Mouse (Mus musculus): ENCODE data around the gene Hist1h3f. TPM values are rescaled to one million over a fixed set of nuclear protein-coding genes. Genes with fewer than 3 reads are reported as not detected.
A peak's percentile ranks its signal among the peaks of the same experiment; 100 is the strongest.
"Not testable (repeated sequence)": the region's sequence is repeated elsewhere in the genome, so short reads cannot be mapped to it uniquely, and the experiment has no call there.

The Hist1h3f gene
- polyA plus RNA-seq, 3 experiments from 2014 or later: 0.73 to 1.5 (median 0.74) TPM

- peak; percentile 36 for ATAC-seq
These were observed 41.2 kb downstream of the Hist1h3f start for GRCm38 (mm10) chr13:23585029-23585441.

GRCm38 (mm10) chr13:23585442-23586098, 41.7 kb downstream of the Hist1h3f start:
- peak; percentile 81 for ATAC-seq

- ATAC-seq: no peak
These were observed 42.5 kb downstream of the Hist1h3f start for GRCm38 (mm10) chr13:23586099-23586939.

DNA sequence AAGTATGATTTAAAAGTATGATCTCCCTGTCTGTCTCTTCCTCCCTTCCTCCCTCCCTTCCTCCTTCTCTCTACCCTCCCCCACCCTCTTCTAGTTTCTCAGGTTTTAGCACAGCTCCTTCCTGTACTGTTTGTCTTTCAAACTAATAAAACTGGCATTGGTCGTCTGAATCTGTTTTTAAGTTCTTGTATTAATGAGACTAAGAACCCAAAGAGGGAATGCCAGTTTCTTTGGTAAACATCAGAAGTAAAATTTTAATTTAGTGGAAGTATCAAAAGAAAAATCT, 43.0 kb downstream of the Hist1h3f start:
- no peak for ATAC-seq

- ATAC-seq: no peak
These were observed 47.4 kb downstream of the Hist1h3f start for GRCm38 (mm10) chr13:23591206-23591605.

- not testable (repeated sequence) for ATAC-seq
These were observed 48.0 kb downstream of the Hist1h3f start for GRCm38 (mm10) chr13:23591886-23592285.

GRCm38 (mm10) chr13:23592614-23593013, 48.8 kb downstream of the Hist1h3f start:
- ATAC-seq: no peak

GRCm38 (mm10) chr13:23593051-23593770, 49.4 kb downstream of the Hist1h3f start:
- ATAC-seq: peak; percentile 52

Other genes starting within 250 kb of the Hist1h3f start
- 10 to 100 TPM; 28.6 to 33.1 (median 30.2) TPM for gene Zfp322a, start 174.8 kb upstream of the Hist1h3f start, polyA plus RNA-seq (2017; shearing (Covaris generic))
- 10 to 100 TPM; 11.3 to 13.4 (median 12.2) TPM for gene Abt1, start 120.2 kb upstream of the Hist1h3f start, polyA plus RNA-seq (2017; shearing (Covaris generic))
- not detected for gene Btn1a1, start 78.2 kb upstream of the Hist1h3f start, polyA plus RNA-seq (2017; shearing (Covaris generic))
- not detected for gene Btn2a2, start 55.2 kb upstream of the Hist1h3f start, polyA plus RNA-seq (2017; shearing (Covaris generic))
- gene Hist1h4h, start 13.0 kb upstream of the Hist1h3f start, polyA plus RNA-seq (2017; shearing (Covaris generic)): 1 to 10 TPM; 3.9 to 8.3 (median 7.0) TPM
- gene Hist1h2af, start 10.1 kb upstream of the Hist1h3f start, polyA plus RNA-seq (2017; shearing (Covaris generic)): not detected
- gene Hist1h3g, start 8.6 kb upstream of the Hist1h3f start, polyA plus RNA-seq (2017; shearing (Covaris generic)): 1 to 10 TPM in 1 of 3 experiments, not detected in 2; 1.5 TPM
- gene Hist1h2bh, start 660 bp upstream of the Hist1h3f start, polyA plus RNA-seq (2017; shearing (Covaris generic)): under 1 TPM in 2 of 3 experiments, not detected in 1; 0.38 to 0.89 TPM
- 1 to 10 TPM in 1 of 3 experiments, not detected in 2; 3.2 TPM for gene Hist1h4f, start 7.6 kb downstream of the Hist1h3f start, polyA plus RNA-seq (2017; shearing (Covaris generic))
- under 1 TPM; 0.20 to 0.36 (median 0.34) TPM for gene Hist1h1d, start 9.2 kb downstream of the Hist1h3f start, polyA plus RNA-seq (2017; shearing (Covaris generic))
- gene Hist1h3e, start 18.3 kb downstream of the Hist1h3f start, polyA plus RNA-seq (2017; shearing (Covaris generic)): 1 to 10 TPM in 2 of 3 experiments, under 1 TPM in 1; 0.89 to 4.0 (median 4.0) TPM
- gene Hist1h2ae, start 27.2 kb downstream of the Hist1h3f start, polyA plus RNA-seq (2017; shearing (Covaris generic)): 100 to 1,000 TPM in 1 of 3 experiments, 10 to 100 TPM in 1, 1 to 10 TPM in 1; 5.9 to 223 (median 14.6) TPM
- 10 to 100 TPM in 1 of 3 experiments, 1 to 10 TPM in 2; 2.4 to 13.2 (median 9.8) TPM for gene Hist1h2bg, start 27.3 kb downstream of the Hist1h3f start, polyA plus RNA-seq (2017; shearing (Covaris generic))
- not detected for gene Hist1h2bf, start 30.1 kb downstream of the Hist1h3f start, polyA plus RNA-seq (2017; shearing (Covaris generic))
- under 1 TPM in 1 of 3 experiments, not detected in 2; 0.99 TPM for gene Hist1h2ad, start 30.3 kb downstream of the Hist1h3f start, polyA plus RNA-seq (2017; shearing (Covaris generic))
- gene Hist1h3d, start 31.7 kb downstream of the Hist1h3f start, polyA plus RNA-seq (2017; shearing (Covaris generic)): 1 to 10 TPM in 1 of 3 experiments, under 1 TPM in 1, not detected in 1; 0.56 to 1.3 TPM
- gene Hist1h4d, start 37.5 kb downstream of the Hist1h3f start, polyA plus RNA-seq (2017; shearing (Covaris generic)): 10 to 100 TPM; 20.7 to 55.4 (median 27.7) TPM
- 1 to 10 TPM in 2 of 3 experiments, under 1 TPM in 1; 0.92 to 3.6 (median 3.0) TPM for gene Hist1h2be, start 77.1 kb downstream of the Hist1h3f start, polyA plus RNA-seq (2017; shearing (Covaris generic))
- 10 to 100 TPM in 1 of 3 experiments, 1 to 10 TPM in 2; 6.7 to 25.3 (median 9.4) TPM for gene Hist1h1e, start 78.5 kb downstream of the Hist1h3f start, polyA plus RNA-seq (2017; shearing (Covaris generic))
- gene Hist1h2ac, start 139.9 kb downstream of the Hist1h3f start, polyA plus RNA-seq (2017; shearing (Covaris generic)): under 1 TPM; 0.43 to 0.47 (median 0.47) TPM
- gene Hist1h2bc, start 140.1 kb downstream of the Hist1h3f start, polyA plus RNA-seq (2017; shearing (Covaris generic)): 1 to 10 TPM in 2 of 3 experiments, under 1 TPM in 1; 0.52 to 3.6 (median 3.3) TPM
- not detected for gene Hist1h1t, start 151.8 kb downstream of the Hist1h3f start, polyA plus RNA-seq (2017; shearing (Covaris generic))
- 1 to 10 TPM; 2.1 to 9.3 (median 4.2) TPM for gene Hist1h4c, start 154.4 kb downstream of the Hist1h3f start, polyA plus RNA-seq (2017; shearing (Covaris generic))
- 1 to 10 TPM in 1 of 3 experiments, under 1 TPM in 1, not detected in 1; 0.32 to 1.7 TPM for gene Hfe, start 166.8 kb downstream of the Hist1h3f start, polyA plus RNA-seq (2017; shearing (Covaris generic))
- gene Hist1h1c, start 194.8 kb downstream of the Hist1h3f start, polyA plus RNA-seq (2017; shearing (Covaris generic)): 10 to 100 TPM in 2 of 3 experiments, 1 to 10 TPM in 1; 8.7 to 14.8 (median 11.1) TPM
- gene Hist1h3c, start 201.6 kb downstream of the Hist1h3f start, polyA plus RNA-seq (2017; shearing (Covaris generic)): 1 to 10 TPM in 1 of 3 experiments, not detected in 2; 2.5 TPM
- 1 to 10 TPM in 2 of 3 experiments, not detected in 1; 2.5 to 2.8 TPM for gene Hist1h2bb, start 202.7 kb downstream of the Hist1h3f start, polyA plus RNA-seq (2017; shearing (Covaris generic))
- 10 to 100 TPM in 1 of 3 experiments, not detected in 2; 14.8 TPM for gene Hist1h2ab, start 207.1 kb downstream of the Hist1h3f start, polyA plus RNA-seq (2017; shearing (Covaris generic))
- gene Hist1h3b, start 208.2 kb downstream of the Hist1h3f start, polyA plus RNA-seq (2017; shearing (Covaris generic)): 1 to 10 TPM in 1 of 3 experiments, not detected in 2; 1.1 TPM
- 10 to 100 TPM in 1 of 3 experiments, 1 to 10 TPM in 1, not detected in 1; 4.1 to 20.2 TPM for gene Hist1h4b, start 213.0 kb downstream of the Hist1h3f start, polyA plus RNA-seq (2017; shearing (Covaris generic))
- gene Hist1h4a, start 217.2 kb downstream of the Hist1h3f start, polyA plus RNA-seq (2017; shearing (Covaris generic)): 1 to 10 TPM in 1 of 3 experiments, not detected in 2; 3.1 TPM
- gene Hist1h3a, start 218.3 kb downstream of the Hist1h3f start, polyA plus RNA-seq (2017; shearing (Covaris generic)): 1 to 10 TPM in 1 of 3 experiments, not detected in 2; 1.6 TPM
- gene Hist1h1a, start 219.6 kb downstream of the Hist1h3f start, polyA plus RNA-seq (2017; shearing (Covaris generic)): 1 to 10 TPM; 2.5 to 6.1 (median 3.4) TPM
- not detected for gene Trim38, start 225.9 kb downstream of the Hist1h3f start, polyA plus RNA-seq (2017; shearing (Covaris generic))

All from inflammation-experienced regulatory T-cells, adult 6 months (primary cell).